Mouse (Mus musculus): ENCODE results near the gene Lca5l.

Gene Lca5l

GRCm38 (mm10) chr16:96191531-96192506, at the start of gene Lca5l:
Gene Lca5l (minus strand): TSS chr16:96192271.
- peak; percentile 94 for DNase-seq (ENCODE audit: low read depth, low spot score)

- no peak for DNase-seq (ENCODE audit: low read depth, low spot score)
These were observed 43.4 kb upstream of the Lca5l start, which contains the start of gene B3galt5 for GRCm38 (mm10) chr16:96235366-96235970. Gene B3galt5 (plus strand): TSS chr16:96235801.

GRCm38 (mm10) chr16:96233996-96234395, 41.9 kb upstream of the Lca5l start:
- DNase-seq (ENCODE audit: low read depth, low spot score): no peak

GRCm38 (mm10) chr16:96231974-96232373, 39.9 kb upstream of the Lca5l start:
- no peak for DNase-seq (ENCODE audit: low read depth, low spot score)

- no peak for DNase-seq (ENCODE audit: low read depth, low spot score)
These were observed 39.2 kb upstream of the Lca5l start for GRCm38 (mm10) chr16:96231251-96231650.

- DNase-seq (ENCODE audit: low read depth, low spot score): no peak
These were observed 38.3 kb upstream of the Lca5l start for GRCm38 (mm10) chr16:96230411-96230810.

- DNase-seq (ENCODE audit: low read depth, low spot score): no peak
These were observed 37.0 kb upstream of the Lca5l start for GRCm38 (mm10) chr16:96229044-96229555.

GRCm38 (mm10) chr16:96228438-96228837, 36.4 kb upstream of the Lca5l start:
- no peak for DNase-seq (ENCODE audit: low read depth, low spot score)

- DNase-seq (ENCODE audit: low read depth, low spot score): no peak
These were observed 30.4 kb upstream of the Lca5l start for GRCm38 (mm10) chr16:96222452-96222851.

- no peak for DNase-seq (ENCODE audit: low read depth, low spot score)
These were observed 29.9 kb upstream of the Lca5l start for GRCm38 (mm10) chr16:96221959-96222358.

- DNase-seq (ENCODE audit: low read depth, low spot score): no peak
These were observed 29.4 kb upstream of the Lca5l start for GRCm38 (mm10) chr16:96221491-96221890.

- no peak for DNase-seq (ENCODE audit: low read depth, low spot score)
These were observed 21.0 kb upstream of the Lca5l start for GRCm38 (mm10) chr16:96213027-96213426.

- DNase-seq (ENCODE audit: low read depth, low spot score): no peak
These were observed 18.8 kb upstream of the Lca5l start for GRCm38 (mm10) chr16:96210856-96211255.

- DNase-seq (ENCODE audit: low read depth, low spot score): no peak
These were observed 17.7 kb upstream of the Lca5l start for GRCm38 (mm10) chr16:96209789-96210188.

GRCm38 (mm10) chr16:96201485-96202232, 9.6 kb upstream of the Lca5l start:
- DNase-seq (ENCODE audit: low read depth, low spot score): no peak

- no peak for DNase-seq (ENCODE audit: low read depth, low spot score)
These were observed 8.6 kb upstream of the Lca5l start for GRCm38 (mm10) chr16:96200702-96201028.

- DNase-seq (ENCODE audit: low read depth, low spot score): no peak
These were observed 8.0 kb upstream of the Lca5l start, which contains the start of gene Sh3bgr for GRCm38 (mm10) chr16:96199913-96200701. Gene Sh3bgr (plus strand): TSS chr16:96200450.

- DNase-seq (ENCODE audit: low read depth, low spot score): no peak
These were observed 4.5 kb downstream of the Lca5l start for GRCm38 (mm10) chr16:96187619-96188018.

GRCm38 (mm10) chr16:96179156-96179555, 12.9 kb downstream of the Lca5l start:
- DNase-seq (ENCODE audit: low read depth, low spot score): no peak

- no peak for DNase-seq (ENCODE audit: low read depth, low spot score)
These were observed 16.7 kb downstream of the Lca5l start for GRCm38 (mm10) chr16:96175399-96175798.

- DNase-seq (ENCODE audit: low read depth, low spot score): no peak
These were observed 18.4 kb downstream of the Lca5l start for GRCm38 (mm10) chr16:96173648-96174047.
